Mouse (Mus musculus): ENCODE results near the gene Zswim5.
"Not testable (repeated sequence)": the region's sequence is repeated elsewhere in the genome, so short reads cannot be mapped to it uniquely, and the experiment has no call there.

Zswim5 gene

DNA sequence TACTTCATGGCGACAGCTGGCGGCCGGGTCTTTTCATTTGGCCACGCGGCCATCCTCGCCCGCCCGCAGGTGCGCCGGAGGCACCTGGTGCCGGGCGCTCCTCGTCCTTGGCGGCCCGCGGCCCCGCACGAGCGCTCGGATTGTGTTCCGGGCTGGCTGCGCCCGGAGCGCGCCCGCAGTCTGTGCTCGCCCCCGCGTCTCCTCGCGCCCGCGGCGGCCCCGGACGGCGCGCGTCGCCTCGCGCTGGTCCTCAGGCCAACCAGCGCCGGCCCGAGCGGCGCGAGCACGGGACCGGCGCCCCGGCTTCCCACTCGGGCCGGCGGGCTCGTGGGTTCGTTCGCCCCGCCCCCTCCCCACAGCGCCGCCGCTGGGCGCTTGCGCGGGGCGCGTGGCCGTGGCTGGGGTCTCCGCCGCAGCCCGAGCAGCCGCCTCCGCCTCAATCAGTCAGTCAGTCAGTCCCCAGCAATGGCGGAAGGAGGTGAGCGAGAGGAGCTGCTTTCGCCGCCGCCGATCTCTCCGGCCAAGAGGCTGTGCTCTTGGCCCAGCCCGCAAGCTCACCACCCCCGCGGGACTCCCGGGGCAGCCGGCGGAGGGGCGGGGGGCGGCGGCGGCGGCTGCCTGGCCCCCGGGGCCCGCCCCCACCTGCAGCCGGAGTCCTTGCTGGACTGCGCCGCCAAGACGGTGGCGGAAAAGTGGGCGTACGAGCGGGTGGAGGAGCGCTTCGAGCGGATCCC is at the start of gene Zswim5:
TSS of gene Zswim5 (plus strand) at position 382 of the 734 bp plus-strand sequence.
- DNase-seq (ENCODE audit: low spot score in 2 of 2), result peak; percentile 42 to 74

- no peak for DNase-seq (ENCODE audit: low spot score in 2 of 2)
These were observed 49.4 kb upstream of the Zswim5 start for GRCm38 (mm10) chr4:116827819-116828218.

GRCm38 (mm10) chr4:116829364-116830069 is 47.7 kb upstream of the Zswim5 start:
- DNase-seq (ENCODE audit: low spot score in 2 of 2), result no peak

GRCm38 (mm10) chr4:116830070-116830368 is 47.2 kb upstream of the Zswim5 start:
- DNase-seq (ENCODE audit: low spot score in 2 of 2), result no peak

DNA sequence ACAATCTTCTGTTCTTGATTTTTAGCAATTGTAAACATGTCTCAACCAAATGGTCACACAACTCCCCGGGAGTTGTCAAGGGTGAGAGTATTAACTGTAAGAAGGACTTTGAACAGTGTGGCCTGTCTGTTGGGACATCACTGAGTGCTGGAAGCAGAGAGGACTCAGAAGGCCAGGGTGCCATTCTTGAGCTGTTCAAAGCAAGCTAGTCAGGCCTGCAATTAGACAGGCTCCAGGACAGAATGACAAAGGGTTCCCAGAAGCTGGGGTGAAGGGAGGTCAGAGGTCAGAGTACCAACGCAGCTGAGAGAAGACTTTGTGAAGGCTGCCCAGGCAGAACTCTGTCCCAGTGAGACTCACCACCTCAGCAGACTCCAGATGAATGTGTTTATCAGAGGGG is 38.2 kb upstream of the Zswim5 start:
- no peak for DNase-seq (ENCODE audit: low spot score in 2 of 2)

DNA sequence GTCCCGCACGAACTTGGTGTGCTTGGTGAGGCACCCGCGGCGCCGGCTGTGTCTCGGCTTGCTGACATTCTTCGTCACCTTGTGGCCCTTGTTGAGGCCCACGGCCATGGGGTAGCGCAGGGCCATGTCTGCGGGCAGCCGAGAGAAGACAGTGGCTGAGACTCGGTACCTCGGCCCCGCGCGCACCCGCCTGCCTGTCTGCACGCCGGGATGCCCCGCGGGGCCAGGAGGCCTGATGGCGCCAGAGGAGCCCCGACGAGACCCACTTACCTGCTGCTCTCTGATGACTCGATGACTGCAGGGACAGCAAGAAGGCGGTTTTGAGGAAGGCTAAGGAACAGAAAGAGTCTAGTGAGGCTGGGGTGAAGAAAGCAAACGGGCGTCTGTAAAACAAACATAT is 37.1 kb upstream of the Zswim5 start:
- DNase-seq (ENCODE audit: low spot score in 2 of 2), result not testable (repeated sequence)

DNA sequence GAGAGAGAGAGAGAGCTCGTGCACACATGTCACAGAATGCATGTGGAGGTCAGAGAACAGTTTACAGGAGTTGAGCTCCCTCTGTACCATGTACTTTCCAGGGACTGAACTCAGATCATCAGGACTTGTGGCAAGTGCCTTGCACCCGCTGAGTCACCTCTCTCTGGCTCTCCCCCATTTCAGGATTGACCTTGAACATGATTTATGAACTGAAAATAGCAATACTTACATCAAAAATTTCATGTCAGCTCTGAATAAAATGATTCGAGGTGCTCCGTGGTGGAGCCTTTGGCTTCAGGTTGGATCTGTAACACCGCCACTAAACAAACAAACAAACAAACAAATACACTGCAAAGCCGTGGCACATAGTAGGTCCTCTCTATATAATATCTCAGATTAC is 36.3 kb upstream of the Zswim5 start:
- DNase-seq (ENCODE audit: low spot score in 2 of 2), result no peak

DNA sequence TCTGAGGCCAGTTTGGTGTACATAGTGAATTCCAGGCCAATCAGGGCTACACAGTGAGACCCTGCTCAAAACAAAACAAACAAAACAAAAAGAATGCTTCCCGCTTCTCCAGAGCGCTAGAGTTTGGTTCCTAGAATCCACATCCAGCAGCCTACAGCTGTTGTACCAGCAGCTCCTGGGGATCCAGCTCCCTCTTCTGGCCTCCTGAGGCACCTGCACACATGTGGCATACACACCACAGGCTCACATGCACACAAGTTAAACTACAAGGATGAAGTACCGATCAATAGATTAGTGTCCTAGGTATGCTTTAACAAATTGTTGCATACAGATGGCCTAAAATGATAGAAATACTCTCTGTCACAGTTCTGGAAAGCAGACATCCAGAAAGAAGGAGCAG is 32.9 kb upstream of the Zswim5 start:
- DNase-seq (ENCODE audit: low spot score in 2 of 2), result no peak

DNA sequence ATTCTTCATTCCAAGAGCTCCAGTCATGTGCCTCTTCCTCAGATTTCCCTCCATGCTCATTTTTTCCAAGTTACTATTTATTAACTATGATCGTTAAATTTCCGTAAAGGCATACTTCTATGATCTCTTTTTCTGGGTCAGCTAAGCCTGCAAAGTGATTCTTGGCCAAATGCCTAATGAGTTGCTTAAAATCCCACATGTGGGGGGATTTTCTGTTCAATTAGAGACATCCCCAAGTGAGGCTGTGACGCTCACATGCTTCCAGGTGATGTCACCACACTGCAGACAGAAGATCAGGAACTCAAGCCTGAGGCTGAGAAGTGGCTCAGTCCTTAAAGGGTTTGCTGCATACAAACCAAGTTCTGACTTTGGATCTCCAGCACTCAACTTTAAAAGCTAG is 27.3 kb upstream of the Zswim5 start:
- DNase-seq (ENCODE audit: low spot score in 2 of 2), result no peak

DNA sequence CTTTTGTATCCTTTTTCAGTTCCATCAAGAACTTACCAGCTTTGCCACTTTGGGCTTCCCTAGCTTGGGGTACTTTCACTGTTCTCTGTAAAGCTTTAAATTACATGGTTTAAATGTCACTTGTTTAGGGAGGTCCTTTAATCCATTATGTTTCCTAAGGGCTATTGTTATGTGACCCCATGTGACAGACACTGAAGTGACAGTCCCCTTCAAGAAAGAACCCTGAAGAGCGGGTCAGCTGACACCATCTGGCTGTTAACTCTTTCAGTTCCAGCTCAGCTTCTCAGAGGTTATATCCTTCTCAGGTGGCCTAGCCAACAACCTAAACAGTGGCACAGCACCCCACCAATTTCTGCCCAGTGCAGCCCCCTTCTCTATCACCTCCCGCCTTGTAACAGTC is 22.9 kb upstream of the Zswim5 start:
- no peak for DNase-seq (ENCODE audit: low spot score in 2 of 2)

- no peak for DNase-seq (ENCODE audit: low spot score in 2 of 2)
These were observed 20.0 kb upstream of the Zswim5 start for GRCm38 (mm10) chr4:116857203-116857602.

DNA sequence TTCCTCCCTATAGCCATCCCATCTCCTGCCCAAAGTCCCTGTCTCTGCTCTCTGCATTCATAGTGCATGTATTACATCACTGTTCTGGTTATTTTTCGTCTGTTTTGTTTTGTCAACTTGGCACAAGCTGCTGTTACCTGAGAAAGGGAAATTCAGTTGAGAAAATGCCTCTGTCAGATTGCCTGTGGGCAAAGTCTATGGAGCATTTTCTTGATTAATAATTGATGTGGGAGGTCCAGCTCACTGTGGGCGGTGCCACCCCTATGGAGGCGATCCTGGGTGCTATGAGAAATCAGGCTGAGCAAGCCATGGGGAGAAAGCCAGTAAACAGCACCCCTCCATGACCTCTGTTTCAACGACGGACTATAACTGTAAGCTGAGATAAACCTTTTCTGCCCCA is 17.5 kb upstream of the Zswim5 start:
- no peak for DNase-seq (ENCODE audit: low spot score in 2 of 2)

DNA sequence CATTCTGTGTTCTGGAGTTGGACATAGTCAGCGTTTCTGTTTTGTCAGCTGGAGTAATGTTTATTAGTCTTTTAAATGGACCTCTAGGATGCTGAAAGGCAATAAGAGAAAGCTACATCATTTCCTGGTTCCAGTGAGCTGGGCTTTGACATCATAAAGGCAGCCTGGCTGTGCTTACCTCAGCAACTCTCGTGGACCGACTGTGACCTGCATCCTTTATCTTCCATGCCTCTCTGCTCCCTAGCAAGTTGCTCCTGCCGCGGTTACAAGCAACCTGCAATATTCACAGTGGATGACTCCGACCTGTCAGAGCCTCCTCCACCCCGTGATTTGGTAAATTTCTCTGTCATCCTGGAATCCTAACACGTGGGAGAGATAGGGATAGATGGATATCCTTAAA is 15.2 kb upstream of the Zswim5 start:
- no peak for DNase-seq (ENCODE audit: low spot score in 2 of 2)

GRCm38 (mm10) chr4:116869898-116870297 is 7.3 kb upstream of the Zswim5 start:
- no peak for DNase-seq (ENCODE audit: low spot score in 2 of 2)

DNA sequence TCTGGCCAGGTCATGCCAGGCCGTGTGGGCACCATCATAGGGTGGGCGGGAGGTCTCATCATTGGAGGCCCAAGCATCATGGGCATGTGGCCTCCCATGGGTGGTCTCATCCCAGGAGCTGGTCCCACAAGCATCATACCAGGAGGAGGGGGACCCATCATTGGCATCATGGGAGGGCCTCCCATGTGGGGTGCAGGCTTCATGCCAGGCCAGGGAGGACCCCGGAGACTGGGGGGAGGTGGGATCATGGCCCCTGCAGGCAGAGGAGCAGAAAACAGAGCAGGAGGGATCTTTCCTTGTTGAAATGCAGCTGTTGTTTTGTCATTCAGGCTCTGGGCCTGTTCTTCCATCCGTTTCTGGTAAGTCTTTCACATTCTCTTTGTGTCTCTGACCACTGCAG is 2.6 kb upstream of the Zswim5 start:
- DNase-seq (ENCODE audit: low spot score in 2 of 2), result no peak

DNA sequence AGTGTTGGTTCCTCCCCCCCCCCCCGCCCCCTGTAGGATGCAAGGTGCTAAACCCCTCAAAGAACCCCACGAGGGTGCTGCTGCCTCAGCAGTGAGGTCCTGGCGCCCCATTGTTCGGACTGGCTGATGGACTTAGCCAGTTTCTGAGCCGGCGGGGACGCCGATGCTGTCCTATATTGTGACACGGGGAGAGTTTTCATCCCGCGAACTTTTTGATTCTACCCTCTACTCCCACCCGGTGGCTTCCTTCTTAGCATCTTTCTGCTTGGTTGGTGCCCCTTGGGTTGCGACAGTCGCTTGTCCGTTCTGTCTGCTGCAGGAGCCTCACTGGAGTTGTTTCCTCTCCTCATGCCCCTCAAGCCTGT is 564 bp upstream of the Zswim5 start:
- DNase-seq (ENCODE audit: low spot score in 2 of 2), result no peak

DNA sequence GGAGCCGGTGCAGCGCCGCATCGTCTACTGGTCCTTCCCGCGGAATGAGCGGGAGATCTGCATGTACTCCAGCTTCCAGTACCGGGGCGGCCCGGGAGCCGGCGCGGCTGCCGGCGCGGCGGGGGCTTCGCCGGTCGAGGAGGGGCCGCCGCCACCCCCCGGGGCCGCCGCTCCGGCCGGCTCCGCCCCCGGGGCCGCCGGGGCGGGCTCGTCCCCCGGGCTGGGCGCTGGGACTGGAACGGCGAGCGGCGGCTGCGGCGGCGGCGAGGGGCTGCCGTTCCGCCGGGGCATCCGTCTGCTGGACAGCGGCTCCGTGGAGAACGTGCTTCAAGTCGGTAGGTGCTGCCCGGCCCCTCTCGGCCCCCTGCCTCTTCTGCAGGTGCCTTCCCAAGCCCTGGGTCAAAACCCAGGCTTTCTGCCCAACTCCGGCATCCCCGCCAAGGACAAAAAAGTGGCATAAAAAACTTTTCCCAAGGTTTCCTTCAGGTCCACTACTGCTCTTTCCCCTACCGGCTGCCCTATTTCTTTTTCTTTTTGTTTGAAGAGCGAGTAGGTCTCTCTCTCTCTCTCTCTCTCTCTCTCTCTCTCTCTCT is 649 bp downstream of the Zswim5 start:
- peak in 1 of 2 experiments; percentile 65 for DNase-seq (ENCODE audit: low spot score in 2 of 2)

DNA sequence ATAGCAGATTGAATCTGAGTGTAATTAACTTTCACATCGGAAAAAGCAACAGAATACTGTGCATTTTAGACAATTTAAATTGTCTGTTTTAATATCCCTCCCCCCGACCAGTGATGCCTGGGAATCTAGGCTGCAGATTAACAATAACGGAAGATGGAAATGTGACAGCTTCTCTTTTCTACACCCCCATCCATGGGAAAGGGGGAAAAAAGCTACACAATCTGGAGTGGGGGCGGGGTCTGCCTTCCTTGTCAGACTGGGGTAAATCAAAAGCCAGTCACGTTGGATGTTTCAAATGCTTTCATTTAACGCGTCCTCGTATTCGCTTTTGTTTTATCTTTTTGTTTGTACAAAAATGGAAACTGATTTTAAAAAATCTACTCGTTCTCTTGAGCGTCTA is 1.3 kb downstream of the Zswim5 start:
- DNase-seq (ENCODE audit: low spot score in 2 of 2), result no peak

DNA sequence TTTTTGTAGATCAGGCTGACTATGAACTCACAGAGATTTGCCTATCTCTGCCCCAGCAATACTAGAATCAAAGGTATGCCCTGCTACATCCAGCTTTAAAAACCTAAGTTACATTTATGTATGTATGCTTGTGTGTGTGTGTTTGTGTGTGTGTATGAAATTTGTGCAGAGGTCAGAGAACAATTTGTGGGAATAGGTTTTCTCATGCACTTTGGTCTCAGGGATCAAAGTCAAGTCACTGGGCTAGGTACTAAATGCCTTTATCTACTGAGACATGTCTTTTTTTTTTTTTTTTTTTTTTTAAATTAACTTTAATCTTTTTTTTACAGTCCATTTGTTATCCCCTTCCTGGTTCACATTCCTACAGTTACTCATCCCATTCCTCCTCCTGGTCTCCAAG is 5.5 kb downstream of the Zswim5 start:
- no peak for DNase-seq (ENCODE audit: low spot score in 2 of 2)

GRCm38 (mm10) chr4:116894200-116895080 is 17.3 kb downstream of the Zswim5 start:
- no peak for DNase-seq (ENCODE audit: low spot score in 2 of 2)

DNA sequence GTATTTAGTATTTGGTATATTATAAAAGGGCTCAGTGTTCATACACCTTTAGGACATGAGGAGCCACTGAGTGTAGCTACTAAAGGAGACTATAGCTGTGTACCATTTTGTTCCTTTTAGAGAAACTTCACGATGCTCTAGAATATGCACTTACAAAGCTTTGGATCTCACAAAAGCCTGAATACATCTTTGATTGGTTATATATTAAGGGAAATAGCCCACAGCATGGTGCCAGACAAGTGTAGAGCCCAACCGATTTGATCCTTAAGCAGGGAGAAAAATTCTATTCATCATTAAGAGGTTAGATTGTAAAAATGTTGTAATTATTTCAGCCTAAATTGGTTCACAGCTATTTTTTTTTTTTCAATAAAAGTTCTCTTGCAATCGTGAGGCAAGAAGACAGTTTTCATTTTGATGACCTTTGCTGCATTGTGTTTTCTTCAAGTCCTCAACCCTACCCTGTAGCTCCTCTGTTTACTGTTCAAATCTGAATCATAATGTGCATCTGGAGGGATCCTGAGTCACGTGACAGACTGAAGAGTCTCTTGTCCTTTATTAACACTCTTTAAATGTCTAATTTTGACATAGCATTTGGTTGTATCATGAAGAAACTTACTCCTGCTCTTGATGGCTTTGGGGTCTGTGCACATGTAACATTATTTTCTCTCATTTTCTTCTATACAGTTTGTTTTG is 33.5 kb downstream of the Zswim5 start:
- no peak for DNase-seq (ENCODE audit: low spot score in 2 of 2)

DNA sequence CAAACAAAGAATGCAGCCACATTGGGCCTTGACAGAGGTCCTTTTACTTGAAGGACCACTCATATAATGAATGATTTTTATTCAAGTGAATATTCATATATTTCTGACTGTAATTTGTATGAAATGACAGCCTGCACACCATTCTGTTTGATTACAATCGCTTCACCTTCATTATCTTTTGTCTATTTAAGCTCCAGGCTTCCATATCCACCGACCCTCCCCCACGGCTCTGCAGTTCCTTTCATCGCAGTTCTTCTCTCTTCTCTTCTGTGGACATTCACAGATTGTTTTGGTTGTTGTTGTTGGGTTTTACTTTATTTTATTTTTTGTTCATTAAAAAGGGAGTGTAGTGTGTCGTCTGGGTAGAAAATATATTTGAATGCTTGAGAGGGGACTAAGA is 34.0 kb downstream of the Zswim5 start:
- DNase-seq (ENCODE audit: low spot score in 2 of 2), result no peak

All from urinary bladder, adult 18-20 months (tissue).